Mouse (Mus musculus) embryonic facial prominence, embryonic 14.5 days (tissue): ENCODE measurements at regions not wholly inside any gene's neighbourhood (a gene's known extent, or its start where the extent isn't known, plus 50 kb on each side); places are given as distances from the start of the nearest gene placed in this dataset.

Source experiments
- ATAC-seq: fragments of 200-750 bp; cut with Nextera tagmentation; 2 replicates; pipeline ENCODE4 v1.8.0; 2017; ENCODE audit warnings: low read depth, moderate number of reproducible peaks, moderate TSS enrichment
- DNase-seq: peaks from one replicate; pipeline ENCODE4 v3.0.0-alpha.2; 2015; ENCODE audit warnings: low spot score
- H3K27ac ChIP-seq: fragments of 300-500 bp; sonication (generic); replicated peaks from 2 replicates; pipeline ENCODE4 v1.5.1; 2014; ENCODE audit warnings: low read depth, mild to moderate bottlenecking, low read length, moderate library complexity
- H3K27me3 ChIP-seq: fragments of 300-500 bp; sonication (generic); replicated peaks from 2 replicates; pipeline ENCODE4 v1.6.1; 2014; ENCODE audit warnings: low read length; ENCODE audit not compliant: control insufficient read depth, insufficient read depth
- H3K36me3 ChIP-seq: fragments of 300-500 bp; sonication (generic); 2 replicates; pipeline ENCODE4 v1.6.1; 2014; ENCODE audit warnings: low read length, mixed read lengths; ENCODE audit not compliant: control insufficient read depth, insufficient read depth
- H3K4me1 ChIP-seq: fragments of 300-500 bp; sonication (generic); 2 replicates; pipeline ENCODE4 v1.6.1; 2014; ENCODE audit warnings: antibody characterized with exemption, low read length; ENCODE audit not compliant: control insufficient read depth, insufficient read depth
- H3K4me2 ChIP-seq: fragments of 300-500 bp; sonication (generic); 2 replicates; pipeline ENCODE4 v1.6.1; 2014; ENCODE audit warnings: low read depth, mild to moderate bottlenecking, low read length, moderate library complexity, mixed read lengths
- H3K4me3 ChIP-seq: fragments of 300-500 bp; sonication (generic); 2 replicates; pipeline ENCODE4 v1.5.1; 2014; ENCODE audit warnings: low read depth, mild to moderate bottlenecking, low read length
- H3K9ac ChIP-seq: fragments of 300-500 bp; sonication (generic); 2 replicates; pipeline ENCODE4 v1.6.1; 2014; ENCODE audit warnings: low read depth, mild to moderate bottlenecking, low read length, moderate library complexity, mixed read lengths
- H3K9me3 ChIP-seq: fragments of 300-500 bp; sonication (generic); 2 replicates; pipeline ENCODE4 v1.6.1; 2016; ENCODE audit warnings: low read length; ENCODE audit not compliant: control insufficient read depth
- WGBS: fragments of 180-500 bp; shearing (Covaris S2); extraction: QIAGEN DNeasy Blood & Tissue Kit; methylation state at CpG from one replicate; pipeline ENCODE4 v1.1.7; 2014; 5-methylcytosine and 5-hydroxymethylcytosine counted together

DNA sequence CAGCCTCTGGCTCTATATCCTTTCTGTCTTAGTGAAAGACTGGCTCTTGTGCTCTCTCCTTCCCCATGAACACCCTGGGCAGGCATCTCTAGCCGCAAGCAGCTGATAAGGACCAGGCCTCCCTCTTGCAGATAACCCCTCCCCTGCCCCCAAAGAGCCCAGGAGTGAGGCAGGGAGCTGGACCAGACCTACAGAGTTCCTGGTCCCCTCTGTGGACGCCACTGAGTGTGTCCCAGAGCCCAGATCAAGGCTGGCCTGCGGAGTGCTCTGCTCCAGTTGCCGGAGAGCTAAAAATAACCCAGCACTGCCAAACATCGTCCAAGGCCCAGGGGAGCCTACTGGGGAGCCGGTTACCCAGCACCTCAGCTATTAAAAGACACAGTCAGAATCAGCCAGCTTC is 93.2 kb upstream of the Mgme1 start:
- Histone ChIP-seq H3K4me2 (no peak overlapping the region), H3K4me3 (no peak overlapping the region), H3K9ac (no peak overlapping the region), H3K36me3 (no peaks in the 10 kb centered on the region), H3K4me1 (0 out of 2 replicates have a peak, but pooled peaks cover 3% of the 10 kb centered on the region), H3K9me3 (no peaks in the 10 kb centered on the region), H3K27ac (no peak overlapping the region), H3K27me3 (no peaks in the 10 kb centered on the region)
- DNase-seq, result no peak
- peak; percentile 12; the same call in 1 of the 2 replicates for ATAC-seq
- WGBS, result 44% methylated on average over 6 of the region's 6 CpGs

- 0 out of 2 replicates have a peak, but pooled peaks cover 3% of the 10 kb centered on the region for H3K4me1 ChIP-seq
- H3K4me2 ChIP-seq, result no peak overlapping the region
- no peak for ATAC-seq
- H3K27ac ChIP-seq, result no peak overlapping the region
- H3K4me3 ChIP-seq, result no peak overlapping the region
- H3K27me3 ChIP-seq, result no peaks in the 10 kb centered on the region
- 64% methylated on average over 6 of the region's 6 CpGs for WGBS
- no peaks in the 10 kb centered on the region for H3K36me3 ChIP-seq
- no peak for DNase-seq
- no peak overlapping the region for H3K9ac ChIP-seq
- no peaks in the 10 kb centered on the region for H3K9me3 ChIP-seq
These were observed 92.5 kb upstream of the Mgme1 start for GRCm38 (mm10) chr2:144177920-144178319.

- DNase-seq (no peak), ATAC-seq (no peak)
- Histone ChIP-seq H3K4me2 (no peak overlapping the region), H3K9me3 (no peaks in the 10 kb centered on the region), H3K9ac (no peak overlapping the region), H3K27me3 (no peaks in the 10 kb centered on the region), H3K27ac (no peak overlapping the region), H3K36me3 (no peaks in the 10 kb centered on the region), H3K4me1 (peaks cover 7% of the 10 kb centered on the region; the same call in 1 of the 2 replicates), H3K4me3 (no peak overlapping the region)
- WGBS, result 59% methylated on average over 5 of the region's 5 CpGs
These were observed 88.4 kb upstream of the Mgme1 start for GRCm38 (mm10) chr2:144182108-144182507.

DNA sequence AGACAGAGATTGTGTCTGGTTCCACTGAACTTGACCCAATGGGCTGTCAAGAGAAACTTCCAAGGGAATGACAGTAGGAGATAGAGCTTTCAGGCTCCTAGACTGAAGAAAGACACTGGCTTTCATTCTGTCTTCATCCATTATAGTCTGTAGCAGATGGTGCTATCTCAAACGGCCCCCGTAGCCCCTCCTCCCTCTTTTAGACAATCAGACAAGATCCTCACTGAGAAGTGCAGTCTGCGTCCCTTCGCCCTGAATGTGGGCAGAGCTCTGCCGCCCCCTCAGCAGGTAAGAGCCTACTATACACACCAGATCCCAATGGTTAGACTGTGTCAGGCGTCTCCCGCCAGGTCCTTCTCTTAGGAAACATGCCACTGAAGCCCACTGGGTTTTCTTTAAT is 87.9 kb upstream of the Mgme1 start:
- ATAC-seq (no peak), DNase-seq (no peak)
- H3K27me3 ChIP-seq, result no peaks in the 10 kb centered on the region
- no peak overlapping the region for H3K27ac ChIP-seq
- no peak overlapping the region for H3K9ac ChIP-seq
- H3K9me3 ChIP-seq, result no peaks in the 10 kb centered on the region
- H3K4me1 ChIP-seq, result peaks cover 5% of the 10 kb centered on the region; the same call in 1 of the 2 replicates
- no peaks in the 10 kb centered on the region for H3K36me3 ChIP-seq
- H3K4me2 ChIP-seq, result no peak overlapping the region
- 80% methylated on average over 7 of the region's 7 CpGs for WGBS
- H3K4me3 ChIP-seq, result no peak overlapping the region

GRCm38 (mm10) chr2:144183371-144183944 is 87.0 kb upstream of the Mgme1 start:
- Histone ChIP-seq H3K36me3 (no peaks in the 10 kb centered on the region), H3K27ac (no peak overlapping the region), H3K4me1 (peaks cover 5% of the 10 kb centered on the region; the same call in 1 of the 2 replicates), H3K9ac (no peak overlapping the region), H3K4me2 (no peak overlapping the region), H3K27me3 (no peaks in the 10 kb centered on the region), H3K4me3 (no peak overlapping the region), H3K9me3 (no peaks in the 10 kb centered on the region)
- DNase-seq, result peak; percentile 31
- WGBS, result 80% methylated on average over 5 of the region's 5 CpGs
- no peak for ATAC-seq

DNA sequence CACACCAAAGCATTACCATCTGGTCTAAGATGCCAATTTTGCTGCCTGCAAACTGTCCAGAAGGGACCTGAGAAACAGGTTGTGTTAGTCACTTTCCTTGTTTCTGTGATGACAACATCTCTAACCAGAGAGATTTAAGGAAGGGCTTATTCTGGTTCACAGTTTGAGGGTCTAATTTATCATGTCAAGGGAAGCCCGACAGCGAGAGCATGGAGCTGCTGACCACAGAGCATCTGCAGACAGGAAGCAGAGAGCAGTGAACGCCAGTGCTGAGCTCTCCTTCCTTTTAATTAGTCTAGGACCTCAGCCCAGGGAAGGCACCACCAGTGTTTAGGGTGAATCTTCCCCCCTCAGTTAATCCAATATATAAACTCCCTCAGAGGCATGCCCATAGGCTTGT is 85.3 kb upstream of the Mgme1 start:
- H3K4me3 ChIP-seq, result no peak overlapping the region
- no peak for DNase-seq
- no peak for ATAC-seq
- no peak overlapping the region for H3K4me2 ChIP-seq
- no peaks in the 10 kb centered on the region for H3K27me3 ChIP-seq
- no peaks in the 10 kb centered on the region for H3K36me3 ChIP-seq
- H3K27ac ChIP-seq, result no peak overlapping the region
- H3K9ac ChIP-seq, result no peak overlapping the region
- H3K4me1 ChIP-seq, result peaks cover 5% of the 10 kb centered on the region; the same call in 1 of the 2 replicates
- WGBS, result 76% methylated on average over 3 of the region's 3 CpGs
- H3K9me3 ChIP-seq, result no peaks in the 10 kb centered on the region

DNA sequence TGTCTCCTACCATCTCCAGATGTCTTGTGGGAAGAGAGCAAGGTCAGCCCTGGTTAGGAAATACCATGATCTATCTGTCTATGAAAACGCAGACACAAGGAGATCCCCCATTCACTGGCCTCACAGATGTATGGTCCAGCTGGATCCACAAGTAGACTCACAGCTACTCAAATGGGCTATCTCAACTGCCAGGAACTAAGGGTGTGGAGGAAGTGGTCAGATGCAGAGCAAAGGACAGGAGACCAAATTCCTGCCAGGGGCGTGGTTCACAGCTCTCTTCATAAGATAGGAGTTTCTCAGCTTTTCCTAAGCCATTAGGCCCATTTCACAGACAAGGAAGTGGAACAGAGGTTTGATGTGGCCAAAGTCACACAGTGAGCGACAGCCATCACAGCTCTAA is 84.0 kb upstream of the Mgme1 start:
- H3K4me2 ChIP-seq, result no peak overlapping the region
- 95% methylated on average over 3 of the region's 3 CpGs for WGBS
- no peaks in the 10 kb centered on the region for H3K27me3 ChIP-seq

DNA sequence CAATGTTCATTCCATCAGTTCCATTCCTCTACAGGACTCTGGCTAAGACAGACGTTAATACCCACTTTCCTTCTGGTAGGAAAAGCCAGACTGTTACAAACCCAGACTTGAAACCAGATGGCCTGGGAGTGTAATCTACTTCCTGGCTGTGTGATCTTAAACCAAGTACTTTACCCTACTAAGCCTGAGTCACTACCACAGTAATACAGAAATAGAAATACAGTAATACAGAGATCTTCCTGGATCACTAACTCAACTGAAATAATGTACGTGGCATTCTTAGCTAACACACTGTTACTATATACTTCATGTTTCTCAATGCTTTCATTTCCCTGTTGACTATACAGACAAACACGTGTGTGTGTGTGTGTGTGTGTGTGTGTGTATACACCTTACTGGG is 82.4 kb upstream of the Mgme1 start:
- Histone ChIP-seq H3K27me3 (no peaks in the 10 kb centered on the region), H3K36me3 (no peaks in the 10 kb centered on the region), H3K4me2 (no peak overlapping the region), H3K9me3 (no peaks in the 10 kb centered on the region), H3K27ac (no peak overlapping the region), H3K4me1 (peaks cover 9% of the 10 kb centered on the region), H3K9ac (no peak overlapping the region), H3K4me3 (no peak overlapping the region)
- DNase-seq, result no peak
- ATAC-seq, result no peak
- 41% methylated on average over 3 of the region's 3 CpGs for WGBS

More for the DNA sequence above, 84.0 kb upstream of the Mgme1 start:
- ATAC-seq (no peak), DNase-seq (no peak)
- no peaks in the 10 kb centered on the region for H3K9me3 ChIP-seq
- H3K27ac ChIP-seq, result no peak overlapping the region
- no peaks in the 10 kb centered on the region for H3K36me3 ChIP-seq
- no peak overlapping the region for H3K4me3 ChIP-seq
- no peak overlapping the region for H3K9ac ChIP-seq
- peaks cover 6% of the 10 kb centered on the region for H3K4me1 ChIP-seq

- ATAC-seq (peak; percentile 19; the same call in 1 of the 2 replicates), DNase-seq (peak; percentile 54)
- no peak overlapping the region for H3K4me3 ChIP-seq
- no peaks in the 10 kb centered on the region for H3K27me3 ChIP-seq
- H3K36me3 ChIP-seq, result no peaks in the 10 kb centered on the region
- H3K4me1 ChIP-seq, result peaks cover 5% of the 10 kb centered on the region
- no peaks in the 10 kb centered on the region for H3K9me3 ChIP-seq
- WGBS, result 16% methylated on average over 4 of the region's 4 CpGs
- H3K27ac ChIP-seq, result no peak overlapping the region
- H3K9ac ChIP-seq, result no peak overlapping the region
- H3K4me2 ChIP-seq, result no peak overlapping the region
These were observed 82.0 kb upstream of the Mgme1 start for GRCm38 (mm10) chr2:144188485-144188884.
